Mouse (Mus musculus): ENCODE results near the gene Glo1. TPM values are rescaled to one million over a fixed set of nuclear protein-coding genes. Genes with fewer than 3 reads are reported as not detected.
A peak's percentile ranks its signal among the peaks of the same experiment; 100 is the strongest.

The Glo1 gene
- total RNA-seq, 2 experiments from 2014 or later = 52.5 to 56.7 TPM

DNA sequence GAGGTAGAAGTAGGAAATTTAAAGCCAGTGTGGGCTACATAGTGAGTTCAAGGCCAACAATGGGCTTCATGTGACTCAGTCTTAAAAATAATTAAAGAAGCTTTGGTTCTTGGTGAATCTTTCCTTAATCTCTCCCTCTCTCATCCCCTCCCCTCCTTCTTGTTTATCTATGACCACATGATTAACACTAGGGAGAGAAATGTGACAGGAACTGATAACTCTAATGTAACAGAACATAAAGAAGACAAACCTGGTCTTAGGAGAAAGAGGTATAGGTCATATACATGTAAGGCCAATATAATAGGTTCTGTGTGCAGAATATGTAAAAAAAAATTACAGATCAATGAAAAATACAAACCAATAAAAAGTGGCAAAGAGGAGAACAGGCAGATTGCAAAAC, 13.3 kb downstream of the Glo1 start:
- no peak for ATAC-seq (ENCODE audit: poor library complexity, severe bottlenecking)

GRCm38 (mm10) chr17:30612075-30612859, 14.4 kb downstream of the Glo1 start:
- peak; percentile 100 for ATAC-seq (ENCODE audit: poor library complexity, severe bottlenecking)

DNA sequence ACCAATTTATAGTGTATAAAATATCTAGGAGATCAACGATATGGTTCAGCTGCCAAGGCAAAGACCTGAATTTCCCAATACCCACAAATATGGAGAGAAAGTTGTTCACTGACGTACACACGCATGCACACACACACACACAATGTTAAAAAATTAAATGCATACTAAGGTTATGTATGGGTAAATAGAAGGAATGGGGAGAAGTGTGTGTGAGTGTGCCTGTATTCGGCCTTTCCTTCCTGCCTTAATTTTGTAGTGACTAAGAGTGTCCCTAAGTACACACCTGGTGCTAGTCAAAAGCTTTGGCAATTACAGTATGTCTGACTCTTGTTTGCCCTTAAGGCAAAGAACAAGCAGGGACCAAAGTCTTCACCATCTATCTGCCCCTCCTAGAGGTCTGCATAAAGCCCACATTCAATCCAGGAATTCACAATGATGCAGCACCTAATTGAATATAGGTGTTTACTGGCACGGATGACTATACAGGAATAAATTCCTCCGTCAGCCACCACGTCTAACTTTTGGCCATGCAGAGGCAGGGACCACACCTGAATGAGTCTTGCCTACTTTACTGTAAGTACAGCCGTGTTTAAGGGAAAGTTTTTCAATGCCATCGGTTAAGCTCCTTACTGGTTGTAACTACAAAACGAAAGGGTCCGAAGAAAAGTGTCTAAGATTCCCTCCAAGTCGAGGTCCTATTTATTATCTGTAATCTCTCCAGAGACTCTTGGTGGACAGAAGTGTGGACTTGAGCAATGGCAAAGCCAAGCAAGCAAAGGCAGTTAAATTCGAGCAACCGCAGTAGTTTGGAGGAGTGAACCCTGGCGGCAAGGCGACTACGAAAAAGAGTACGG, 15.2 kb downstream of the Glo1 start:
- no peak for ATAC-seq (ENCODE audit: poor library complexity, severe bottlenecking)

DNA sequence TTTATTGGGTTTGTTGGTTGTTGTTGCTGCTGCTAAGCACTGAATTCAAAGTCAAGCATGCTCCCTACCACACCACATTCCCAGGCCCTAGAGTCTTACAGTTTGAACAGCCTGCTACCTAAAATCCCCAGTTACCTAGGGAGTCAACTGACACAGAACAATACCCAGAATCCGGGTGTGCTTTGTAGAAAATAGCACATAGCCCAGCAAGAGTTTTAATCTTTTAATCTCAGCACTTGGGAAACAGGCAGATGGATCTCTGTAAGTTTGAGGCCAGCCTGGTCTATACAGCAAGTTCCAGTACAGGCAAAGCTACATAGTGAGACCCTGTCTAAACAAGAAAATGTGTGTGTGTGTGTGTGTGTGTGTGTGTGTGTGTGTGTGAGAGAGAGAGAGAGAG, 15.9 kb downstream of the Glo1 start:
- ATAC-seq (ENCODE audit: poor library complexity, severe bottlenecking) = no peak

DNA sequence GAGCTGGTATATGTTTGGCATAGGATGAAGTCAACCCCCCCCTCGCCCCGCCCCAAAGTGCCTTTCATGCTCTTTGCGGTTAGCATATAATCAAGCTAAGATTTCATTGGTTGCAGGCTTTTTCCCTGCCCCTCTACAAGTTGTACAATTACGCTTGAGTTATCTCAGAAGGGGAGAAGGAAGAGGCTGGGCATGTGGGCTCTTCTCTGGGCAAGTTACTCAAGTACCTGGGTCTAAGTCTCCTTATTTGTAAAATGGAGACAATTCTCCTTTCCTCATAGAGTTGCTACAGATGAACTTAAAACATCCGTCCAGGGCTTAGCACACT, 16.7 kb downstream of the Glo1 start:
- no peak for ATAC-seq (ENCODE audit: poor library complexity, severe bottlenecking)

DNA sequence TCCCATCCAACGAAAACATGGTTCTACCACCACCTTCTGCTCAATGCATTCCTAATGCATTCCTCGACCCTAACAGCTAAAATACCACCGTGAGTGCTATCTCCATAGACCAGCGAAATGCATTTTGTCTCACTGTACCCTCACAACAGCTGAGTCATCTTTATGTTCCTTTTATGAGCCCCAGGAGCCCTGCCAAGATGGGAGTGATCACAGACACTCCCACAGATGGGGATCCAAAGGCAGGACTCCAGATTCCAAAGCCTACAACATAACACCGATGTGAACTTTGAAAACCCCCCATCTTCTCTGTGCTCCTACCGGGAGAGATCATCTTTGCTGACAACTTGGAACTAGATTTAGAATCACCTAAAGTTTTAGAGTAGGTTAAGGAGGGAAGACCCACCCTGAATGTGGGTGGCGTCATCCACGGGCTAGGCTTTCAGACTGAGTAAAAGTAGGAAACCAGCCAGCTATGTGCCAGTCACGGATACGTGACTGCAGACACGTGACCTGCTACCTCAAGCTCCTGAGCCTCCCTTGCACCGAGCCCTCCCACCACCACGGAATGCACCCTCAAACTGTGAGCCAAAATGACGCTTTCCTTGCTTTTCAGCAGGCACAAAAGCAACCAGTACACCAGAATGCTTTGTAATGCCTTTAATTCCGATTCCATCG, 17.2 kb downstream of the Glo1 start:
- ATAC-seq (ENCODE audit: poor library complexity, severe bottlenecking) = no peak

DNA sequence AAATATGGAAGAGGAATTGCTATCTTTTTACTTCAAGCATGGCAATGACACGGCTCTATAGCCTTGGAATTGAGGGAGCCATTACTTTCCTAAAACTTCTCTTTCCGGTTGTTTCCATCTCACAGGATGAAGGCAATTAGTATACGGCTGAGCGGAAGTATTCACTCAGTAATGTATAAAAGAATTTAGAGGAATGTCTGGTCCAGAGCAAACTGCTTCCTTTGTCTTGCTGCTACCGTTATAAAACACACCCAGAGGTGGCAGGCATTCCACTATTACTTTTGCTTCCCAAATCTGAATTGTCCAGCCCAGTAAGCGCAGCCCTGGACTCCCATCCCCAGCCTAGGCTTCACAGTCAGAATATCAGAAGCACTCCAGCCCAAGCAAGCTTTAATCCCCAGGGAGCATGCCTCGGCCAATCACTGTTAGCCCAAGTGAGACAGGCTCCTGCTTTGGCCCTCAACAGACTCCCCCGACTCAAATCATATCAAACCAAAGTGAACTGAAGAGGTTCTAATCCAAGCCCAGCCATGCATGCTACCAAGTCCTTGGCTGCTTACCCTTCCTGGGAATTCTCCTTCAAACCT, 18.7 kb downstream of the Glo1 start:
- no peak for ATAC-seq (ENCODE audit: poor library complexity, severe bottlenecking)

DNA sequence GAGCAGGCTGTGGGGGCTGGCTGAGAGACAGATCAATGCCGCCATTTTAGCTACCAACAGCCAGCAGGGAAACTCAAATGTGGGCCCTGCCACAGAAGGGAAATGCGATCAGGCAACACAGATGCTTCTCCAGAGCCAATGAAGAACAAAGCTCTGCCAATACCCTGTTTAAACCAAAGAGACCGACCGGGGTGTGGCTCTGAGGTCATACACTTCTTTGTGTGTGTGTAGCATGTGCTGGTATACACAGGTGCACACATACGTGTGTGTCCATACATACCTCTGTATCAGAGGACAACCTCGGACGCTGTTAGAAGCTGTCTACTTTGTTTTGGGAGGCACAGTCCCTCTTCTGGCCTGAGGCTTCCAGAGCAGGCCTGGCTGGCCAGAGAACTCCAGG, 19.3 kb downstream of the Glo1 start:
- ATAC-seq (ENCODE audit: poor library complexity, severe bottlenecking) = no peak

DNA sequence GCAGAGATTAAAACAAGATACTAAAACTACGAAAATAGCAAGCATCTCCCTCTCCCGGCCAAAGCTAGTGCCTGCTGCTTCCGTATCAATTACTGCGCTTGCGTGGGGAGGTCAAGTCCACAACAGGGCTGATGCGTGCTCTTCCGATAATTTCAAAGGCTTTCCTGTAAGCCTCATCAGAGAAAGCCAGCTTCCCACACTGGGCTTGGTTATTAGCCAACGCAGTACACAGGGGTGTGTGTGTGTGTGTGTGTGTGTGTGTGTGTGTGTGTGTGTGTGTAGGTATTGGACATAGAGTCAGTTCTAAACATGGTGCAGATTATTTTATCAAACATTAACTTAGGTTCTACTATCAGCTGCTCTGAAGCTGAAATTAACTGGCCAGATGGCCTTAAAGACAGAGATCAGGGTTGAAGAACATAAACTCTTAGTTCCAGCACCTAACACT, 20.0 kb downstream of the Glo1 start:
- no peak for ATAC-seq (ENCODE audit: poor library complexity, severe bottlenecking)

DNA sequence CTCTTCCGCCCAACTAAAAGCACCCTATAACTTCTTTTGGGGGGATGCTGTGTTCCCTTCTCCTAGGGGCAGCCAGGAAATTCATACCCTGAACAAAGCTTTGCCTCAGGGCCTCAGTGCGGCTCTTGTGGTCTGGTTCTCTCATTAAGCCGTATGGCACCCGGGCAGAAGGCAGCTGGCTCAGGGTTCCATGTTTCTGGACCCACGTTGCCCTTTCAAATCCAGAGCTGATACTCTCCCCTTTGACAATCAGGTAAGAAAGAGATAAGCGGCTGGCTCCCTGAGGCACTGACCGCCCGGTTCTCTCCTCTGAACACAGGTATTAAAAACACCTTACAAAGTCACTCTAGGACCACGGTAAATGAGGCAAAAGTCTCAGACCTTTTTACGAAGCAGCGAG, 20.5 kb downstream of the Glo1 start:
- no peak for ATAC-seq (ENCODE audit: poor library complexity, severe bottlenecking)

GRCm38 (mm10) chr17:30605001-30605400, 21.7 kb downstream of the Glo1 start:
- no peak for ATAC-seq (ENCODE audit: poor library complexity, severe bottlenecking)

DNA sequence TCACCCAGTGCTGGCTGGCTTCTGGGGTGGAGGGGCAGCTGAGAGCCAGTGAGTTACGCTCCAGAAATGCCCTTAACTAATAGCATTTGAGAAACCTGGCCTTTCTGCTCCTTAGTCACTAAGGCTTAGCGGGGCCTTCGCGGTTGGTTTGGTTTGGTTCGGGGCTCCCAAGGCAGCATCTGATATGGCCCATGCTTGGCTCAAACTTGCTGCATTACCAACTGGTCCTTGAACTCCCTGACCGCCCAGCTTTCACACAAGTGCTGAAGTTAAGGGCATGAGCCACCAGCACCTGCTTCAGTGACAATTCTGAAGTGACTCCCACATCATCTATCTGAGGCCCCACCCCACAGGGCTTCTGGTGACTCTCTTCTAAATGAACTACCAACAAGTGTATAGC, 22.4 kb downstream of the Glo1 start:
- ATAC-seq (ENCODE audit: poor library complexity, severe bottlenecking) = no peak

- ATAC-seq (ENCODE audit: poor library complexity, severe bottlenecking) = no peak
These were observed 24.5 kb downstream of the Glo1 start for GRCm38 (mm10) chr17:30602175-30602574.

- no peak for ATAC-seq (ENCODE audit: poor library complexity, severe bottlenecking)
These were observed 28.4 kb downstream of the Glo1 start for GRCm38 (mm10) chr17:30598300-30598699.

- no peak for ATAC-seq (ENCODE audit: poor library complexity, severe bottlenecking)
These were observed 28.9 kb downstream of the Glo1 start for GRCm38 (mm10) chr17:30597786-30598185.

DNA sequence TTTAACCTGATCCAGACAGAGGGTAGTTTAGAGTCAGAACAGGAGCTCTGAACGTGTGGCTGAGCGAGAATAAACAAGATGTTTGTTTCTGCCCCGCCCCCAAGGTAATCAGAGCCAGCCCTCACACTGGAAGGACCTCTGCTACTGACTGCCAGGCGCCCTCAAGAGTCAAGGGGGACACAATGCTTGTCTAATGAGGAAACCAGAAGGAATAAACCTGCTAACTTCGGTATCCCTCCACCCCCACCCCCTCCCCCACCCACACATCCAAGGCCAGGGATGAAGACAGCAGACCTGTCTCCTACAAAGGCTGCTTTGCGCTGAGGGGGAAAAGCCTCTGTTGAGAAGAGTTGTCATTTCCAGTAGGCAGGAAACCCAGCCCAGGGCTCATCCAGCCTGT, 31.8 kb downstream of the Glo1 start:
- no peak for ATAC-seq (ENCODE audit: poor library complexity, severe bottlenecking)

DNA sequence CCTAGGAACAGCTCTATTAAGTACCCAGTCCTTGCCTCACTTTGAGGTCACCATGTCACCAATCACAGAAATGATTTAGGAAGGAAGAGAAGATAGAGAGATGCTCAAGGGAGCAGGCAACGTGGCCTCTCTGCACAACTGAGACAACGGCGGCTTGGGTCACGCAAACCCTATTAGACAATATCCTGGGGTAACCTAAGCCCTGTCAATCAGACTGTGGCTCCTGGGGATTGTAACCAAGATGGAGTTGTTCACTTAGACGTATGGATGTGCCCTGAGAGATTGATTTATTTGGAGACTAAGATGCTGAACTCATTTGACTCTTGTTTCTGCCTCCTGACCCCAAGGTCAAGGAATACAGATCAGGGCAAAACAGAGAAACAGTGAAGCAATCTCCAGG, 32.3 kb downstream of the Glo1 start:
- ATAC-seq (ENCODE audit: poor library complexity, severe bottlenecking) = no peak

GRCm38 (mm10) chr17:30590417-30591198, 36.1 kb downstream of the Glo1 start:
- peak; percentile 51; the same call in 1 of the 2 replicates for ATAC-seq (ENCODE audit: poor library complexity, severe bottlenecking)

DNA sequence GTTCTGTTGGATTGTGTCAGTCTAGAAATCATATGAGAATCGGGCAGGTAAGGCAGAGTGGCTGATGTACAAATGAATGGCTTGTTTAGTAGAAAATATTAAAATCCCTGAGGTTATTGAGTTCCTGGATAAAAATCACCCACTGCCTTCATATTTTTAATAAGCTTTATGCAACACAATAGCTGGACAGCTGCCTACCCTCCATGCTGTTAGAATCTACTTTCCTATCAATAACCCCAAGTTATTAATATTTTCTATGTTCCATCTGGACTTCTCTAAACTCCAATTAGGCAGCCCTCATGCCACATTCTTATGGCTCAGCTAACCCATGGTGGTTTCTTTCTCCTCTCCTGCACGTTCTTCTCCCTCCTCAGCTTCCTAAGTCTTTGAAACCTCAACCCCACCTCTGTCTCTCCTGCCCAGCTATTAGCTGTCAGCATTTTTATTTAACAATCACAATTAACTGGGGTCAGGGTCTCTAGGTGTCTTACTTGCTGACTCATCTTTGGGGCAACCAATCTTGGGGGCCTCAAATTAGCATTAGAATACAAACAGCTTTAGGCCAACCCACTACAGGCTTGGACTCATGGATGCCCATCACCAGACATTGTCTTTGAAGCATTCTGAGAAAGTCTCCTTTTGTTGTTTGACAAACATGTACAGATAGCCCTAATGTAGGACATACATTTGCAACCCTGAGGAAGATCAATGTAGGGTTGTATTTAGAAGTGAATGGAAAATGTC, 43.2 kb downstream of the Glo1 start:
- ATAC-seq (ENCODE audit: poor library complexity, severe bottlenecking) = no peak

DNA sequence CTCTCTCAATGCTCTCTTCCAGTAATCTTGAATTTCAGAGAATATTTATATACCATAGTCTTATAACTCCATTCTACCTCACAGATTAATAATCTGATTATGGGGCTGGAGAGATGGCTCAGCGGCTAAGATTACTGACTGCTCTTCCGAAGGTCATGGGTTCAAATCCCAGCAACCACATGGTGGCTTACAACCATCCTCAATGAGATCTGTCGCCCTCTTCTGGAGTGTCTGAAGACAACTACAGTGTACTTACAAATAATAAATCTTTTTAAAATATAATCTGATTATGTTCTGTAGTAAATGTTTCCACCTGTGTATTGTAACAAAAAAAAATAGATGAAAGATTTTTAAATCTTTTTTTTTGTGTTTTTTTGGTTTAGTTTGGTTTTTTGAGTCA, 44.4 kb downstream of the Glo1 start:
- no peak for ATAC-seq (ENCODE audit: poor library complexity, severe bottlenecking)
